Mouse (Mus musculus) lung, postnatal 4 days (tissue): ENCODE measurements around the gene Rpf2.

Experiments used
- DNase-seq, 2 experiments: peaks; one replicate each; pipeline ENCODE4 v3.0.0; 2021

Gene Rpf2

GRCm38 (mm10) chr10:40247166-40247716 is 405 bp upstream of the Rpf2 start:
- DNase-seq, result no peak

- DNase-seq, result no peak
Observed at GRCm38 (mm10) chr10:40237826-40238225, 9.0 kb downstream of the Rpf2 start.

- no peak for DNase-seq
Observed at GRCm38 (mm10) chr10:40233241-40233640, 13.6 kb downstream of the Rpf2 start.

- no peak for DNase-seq
Observed at GRCm38 (mm10) chr10:40232442-40232841, 14.4 kb downstream of the Rpf2 start.

GRCm38 (mm10) chr10:40229725-40230124 is 17.1 kb downstream of the Rpf2 start:
- DNase-seq, result no peak

- DNase-seq, result no peak
Observed at GRCm38 (mm10) chr10:40227660-40228303, 19.1 kb downstream of the Rpf2 start.

GRCm38 (mm10) chr10:40218874-40219273 is 28.0 kb downstream of the Rpf2 start:
- DNase-seq, result no peak

GRCm38 (mm10) chr10:40212443-40213169 is 34.2 kb downstream of the Rpf2 start:
- peak; percentile 88 to 94 for DNase-seq

- DNase-seq, result no peak
Observed at GRCm38 (mm10) chr10:40195001-40195400, 51.8 kb downstream of the Rpf2 start.

- no peak for DNase-seq
Observed at GRCm38 (mm10) chr10:40192010-40192935, 54.6 kb downstream of the Rpf2 start.

- DNase-seq, result no peak
Observed at GRCm38 (mm10) chr10:40191338-40191979, 55.4 kb downstream of the Rpf2 start.

- DNase-seq, result no peak
Observed at GRCm38 (mm10) chr10:40190871-40191270, 56.0 kb downstream of the Rpf2 start.

- DNase-seq, result no peak
Observed at GRCm38 (mm10) chr10:40189689-40190088, 57.1 kb downstream of the Rpf2 start.

- DNase-seq, result no peak
Observed at GRCm38 (mm10) chr10:40188831-40189230, 58.0 kb downstream of the Rpf2 start.

- DNase-seq, result no peak
Observed at GRCm38 (mm10) chr10:40185956-40186355, 60.9 kb downstream of the Rpf2 start.

GRCm38 (mm10) chr10:40180011-40180410 is 66.8 kb downstream of the Rpf2 start:
- DNase-seq, result peak; percentile 16 to 33

GRCm38 (mm10) chr10:40179142-40179541 is 67.7 kb downstream of the Rpf2 start:
- no peak for DNase-seq

GRCm38 (mm10) chr10:40177323-40177962 is 69.4 kb downstream of the Rpf2 start:
- DNase-seq, result peak; percentile 59 to 76
